Mouse (Mus musculus) mouse embryonic stem cell (cell line): Measurements from ENCODE around the gene Dnajc16.
"Not testable (repeated sequence)": the region's sequence is repeated elsewhere in the genome, so short reads cannot be mapped to it uniquely, and the experiment has no call there.

ENCODE experiments used
- in situ Hi-C, 2 experiments: fragments of 300-500 bp; cut with MboI; formaldehyde crosslinking; loops; 1 replicate in 1 of 2; 3 replicates in 1 of 2; pipeline ENCODE4 v1.14.3; 2019 to 2020; ENCODE audit warnings: low sequenced_read_pairs in 2 of 2, low pct_unique_long_range_greater_than_20kb in 1 of 2, mixed read lengths in 1 of 2; ENCODE audit not compliant: unreplicated experiment in 1 of 2

Dnajc16 gene

GRCm38 (mm10) chr4:141805886-141806285 is 15.2 kb upstream of the Dnajc16 start:
- in situ Hi-C loops, result no loop called here

GRCm38 (mm10) chr4:141804105-141804504 is 13.4 kb upstream of the Dnajc16 start:
- in situ Hi-C loops, result no loop called here

- in situ Hi-C loops, result no loop called here
Measured at GRCm38 (mm10) chr4:141797545-141797944, 6.8 kb upstream of the Dnajc16 start.

GRCm38 (mm10) chr4:141796954-141797353 is 6.2 kb upstream of the Dnajc16 start:
- in situ Hi-C loops, result no loop called here

- in situ Hi-C loops, result no loop called here
Measured at GRCm38 (mm10) chr4:141796356-141796755, 5.6 kb upstream of the Dnajc16 start.

DNA sequence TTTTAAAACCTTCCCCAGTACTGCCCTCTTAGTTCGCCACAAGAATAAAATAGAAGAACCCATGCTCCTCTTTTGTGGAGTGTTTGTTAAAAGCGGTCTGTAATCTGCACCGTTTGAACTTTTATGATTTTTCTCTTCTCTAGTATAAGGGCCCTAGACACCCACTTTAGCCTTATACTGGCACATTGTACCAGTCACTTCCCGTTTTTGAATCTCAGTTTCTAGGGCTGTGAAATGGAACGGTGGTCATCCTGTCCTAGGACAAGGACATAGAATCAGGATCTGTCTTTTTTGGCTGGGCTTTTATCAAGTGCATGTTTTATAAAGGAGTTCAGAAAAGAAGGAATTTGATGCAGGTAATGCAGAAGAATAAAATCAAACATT is 3.4 kb upstream of the Dnajc16 start:
- in situ Hi-C loops, result no loop called here

DNA sequence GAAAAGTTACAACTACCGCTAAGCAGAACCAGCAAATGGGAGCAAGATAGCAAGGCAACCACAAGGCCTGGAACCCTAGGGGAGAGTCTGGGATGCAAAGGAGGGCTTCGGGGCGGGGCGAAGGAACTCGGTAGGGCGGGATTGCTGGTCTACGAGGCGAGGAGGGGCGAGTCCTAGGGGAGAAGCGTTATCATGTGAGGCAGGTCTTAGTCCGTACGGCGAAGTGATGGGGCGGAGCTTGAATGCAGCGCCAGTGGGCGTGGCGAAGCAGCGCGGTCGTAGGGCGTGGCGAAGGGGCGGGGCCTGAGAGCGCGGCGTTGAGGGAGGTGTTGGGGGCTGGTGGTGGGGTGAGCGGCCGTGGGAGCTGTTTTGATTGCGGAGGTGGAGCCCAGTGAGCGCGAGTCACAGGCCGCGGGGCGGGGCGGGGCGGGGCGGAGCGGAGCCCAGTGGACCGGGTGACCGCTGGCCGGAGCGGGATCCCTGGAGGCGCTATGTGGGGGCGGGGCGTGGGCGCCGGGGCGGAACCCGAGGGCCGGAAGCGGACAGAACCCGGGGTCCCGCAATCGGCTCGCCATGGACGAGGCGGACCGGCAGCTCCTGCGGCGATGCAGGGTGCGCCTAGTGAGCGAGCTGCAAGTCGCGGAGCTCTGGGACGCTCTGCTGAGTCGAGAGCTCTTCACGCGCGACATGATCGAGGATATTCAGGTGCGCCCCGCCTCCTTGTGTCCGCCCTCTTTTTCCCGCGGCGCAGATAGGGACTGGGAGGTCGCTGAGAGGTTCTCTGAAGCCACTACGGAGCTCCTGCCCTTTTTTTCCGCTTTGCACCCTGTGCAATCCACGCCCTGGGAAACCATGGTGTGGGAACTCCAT is 2.8 kb upstream of the Dnajc16 start, which contains the start of gene Casp9:
TSS of gene Casp9 (plus strand) at position 331 of the 870 bp plus-strand sequence.
- in situ Hi-C loops, result no loop called here

DNA sequence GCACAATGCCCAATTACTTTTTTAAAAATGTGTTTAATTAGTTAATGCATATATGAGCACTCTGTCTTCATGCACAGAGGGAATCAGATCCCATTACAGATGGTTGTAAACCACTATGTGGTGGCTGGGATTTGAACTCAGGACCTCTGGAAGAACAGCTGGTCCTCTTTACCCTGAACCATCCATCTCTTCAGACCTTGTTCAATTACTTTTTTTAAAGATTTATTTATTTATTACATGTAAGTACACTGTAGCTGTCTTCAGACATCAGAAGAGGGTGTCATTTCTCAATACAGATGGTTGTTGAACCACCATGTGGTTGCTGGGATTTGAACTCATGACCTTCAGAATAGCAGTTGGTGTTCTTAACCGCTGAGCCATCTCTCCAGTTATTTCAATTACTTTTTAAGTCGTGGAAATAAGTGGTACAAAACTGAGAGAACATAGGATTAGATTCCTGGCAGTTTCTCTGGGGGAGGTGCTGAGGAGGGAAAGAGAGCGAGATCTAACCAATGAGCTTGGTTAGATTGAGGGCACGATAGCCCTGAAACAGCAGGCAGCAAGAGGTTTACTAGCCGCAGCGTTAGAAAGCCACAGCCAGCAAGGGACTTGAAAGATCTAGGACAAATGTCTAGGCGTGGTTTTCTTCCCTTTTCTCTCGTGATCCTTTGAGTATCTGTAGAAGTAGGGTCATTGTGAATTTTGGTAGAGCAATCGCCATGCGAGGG is 2.0 kb upstream of the Dnajc16 start:
- in situ Hi-C loops, result no loop called here

GRCm38 (mm10) chr4:141791951-141792350 is 1.2 kb upstream of the Dnajc16 start:
- in situ Hi-C loops, result no loop called here

DNA sequence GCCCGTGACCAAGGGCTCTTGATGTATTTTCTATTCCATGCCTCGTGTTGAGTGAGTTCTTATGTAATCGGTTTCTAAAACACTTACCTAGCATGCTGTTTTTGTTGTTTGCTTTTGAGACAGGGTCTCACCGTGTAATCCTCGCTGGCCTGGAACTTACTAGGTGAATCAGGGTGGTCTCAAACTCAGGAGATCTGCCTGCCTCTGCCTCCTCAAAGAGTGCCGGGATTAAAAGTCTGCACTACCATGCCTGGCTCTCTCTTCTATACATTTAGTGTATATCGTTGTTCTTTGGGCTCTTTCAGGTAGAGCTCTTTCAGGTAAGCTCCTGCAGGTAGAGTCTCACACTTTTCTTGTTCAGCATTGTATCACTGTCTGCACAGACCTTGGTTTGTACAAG is 755 bp upstream of the Dnajc16 start:
- in situ Hi-C loops, result no loop called here

- in situ Hi-C loops, result no loop called here
Measured at GRCm38 (mm10) chr4:141789564-141790218, 1.0 kb downstream of the Dnajc16 start.

DNA sequence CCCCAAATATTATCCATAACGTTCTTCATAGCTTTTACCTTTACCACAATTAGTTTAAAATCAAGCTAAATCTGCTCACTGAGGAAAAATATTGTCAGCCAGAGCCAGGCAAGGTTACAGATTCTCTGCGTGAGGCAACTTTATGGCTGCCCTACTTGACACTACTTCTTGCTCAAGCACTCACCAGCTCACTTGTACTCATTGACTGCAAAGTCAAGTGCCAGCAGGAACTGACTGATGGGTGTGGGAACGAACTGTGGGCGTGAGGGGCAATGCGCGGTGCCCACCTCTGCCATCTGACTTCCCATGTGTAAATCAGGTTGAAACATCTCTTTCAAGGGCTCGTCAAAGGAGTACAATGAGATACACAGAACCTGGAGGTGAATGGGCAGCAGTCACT is 3.3 kb downstream of the Dnajc16 start:
- in situ Hi-C loops, result no loop called here

DNA sequence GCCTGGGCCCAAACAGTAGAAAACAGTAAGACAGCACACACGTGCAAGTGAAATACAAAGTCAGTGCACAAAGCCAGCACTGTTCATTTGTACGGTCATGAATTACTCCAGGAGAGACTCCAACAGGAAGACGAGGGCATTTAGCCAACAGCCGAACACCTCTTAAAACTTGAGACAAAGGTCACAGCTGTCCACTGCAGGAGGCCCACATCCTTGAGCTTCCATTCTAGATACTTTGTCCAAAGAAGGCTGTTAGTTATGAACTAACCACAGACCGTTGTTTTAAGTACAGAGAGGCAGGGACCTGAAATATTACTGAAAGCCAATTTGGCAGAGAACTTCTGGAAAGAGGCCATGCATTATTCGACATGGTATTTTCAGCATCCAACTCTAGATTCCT is 3.7 kb downstream of the Dnajc16 start:
- in situ Hi-C loops, result no loop called here

DNA sequence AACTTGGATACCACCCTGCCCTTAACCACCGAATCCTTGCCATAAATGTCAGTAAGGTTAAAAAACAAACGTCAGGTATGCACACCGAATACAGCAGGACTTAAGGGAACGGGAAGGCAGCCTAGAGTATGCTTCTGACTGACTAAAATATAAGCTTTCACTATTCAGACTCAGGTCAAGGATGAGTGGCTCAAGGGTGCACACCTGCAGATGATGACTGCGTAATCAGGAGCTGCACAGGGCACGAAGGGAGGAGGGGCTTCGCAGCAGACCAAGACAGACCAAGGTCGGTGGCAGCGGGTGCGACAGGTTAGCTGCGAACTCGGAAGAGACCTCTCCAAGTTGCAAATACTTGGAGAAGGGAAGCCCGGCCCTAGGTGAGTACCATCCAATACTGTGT is 4.6 kb downstream of the Dnajc16 start:
- in situ Hi-C loops, result no loop called here

- in situ Hi-C loops, result no loop called here
Measured at GRCm38 (mm10) chr4:141784835-141785234, 5.9 kb downstream of the Dnajc16 start.

DNA sequence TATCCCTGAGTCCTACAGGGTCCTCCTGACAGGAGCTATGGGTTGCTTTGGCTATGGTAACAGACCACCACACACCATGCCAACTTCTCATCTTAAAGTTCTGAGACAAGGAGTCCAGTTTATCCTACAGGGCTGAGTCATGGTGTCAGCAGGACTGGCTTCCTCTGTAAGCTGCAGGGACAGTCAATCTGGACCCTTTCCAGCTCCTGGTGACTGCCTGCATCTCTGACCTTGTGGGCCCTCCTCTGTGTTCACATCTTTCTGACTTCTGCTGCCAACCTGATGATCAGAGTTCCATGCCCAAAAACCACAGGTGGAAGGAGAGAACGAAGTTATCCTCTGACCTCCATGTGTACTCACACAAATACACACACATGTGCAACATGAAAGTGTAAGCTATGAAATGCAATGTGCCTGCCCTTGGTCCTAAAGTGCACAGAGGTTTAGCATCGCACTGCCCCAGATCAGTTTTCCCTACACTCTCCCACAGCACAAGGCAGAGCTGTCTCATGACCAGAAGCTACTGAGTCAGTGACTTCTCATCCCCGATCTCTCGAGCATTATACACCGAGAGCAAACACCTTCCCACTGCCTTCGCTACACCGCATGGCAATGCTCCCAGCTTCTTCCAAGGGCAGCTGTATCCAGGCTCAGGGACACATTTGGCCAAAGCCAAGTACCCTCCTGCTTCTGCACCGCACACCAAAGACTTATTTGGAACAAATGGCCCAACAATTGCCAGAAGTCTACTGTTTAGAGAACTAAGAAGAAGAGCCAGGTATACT is 9.3 kb downstream of the Dnajc16 start:
- in situ Hi-C loops, result no loop called here

- in situ Hi-C loops, result no loop called here
Measured at GRCm38 (mm10) chr4:141779828-141780227, 10.9 kb downstream of the Dnajc16 start.

- in situ Hi-C loops, result not testable (repeated sequence)
Measured at GRCm38 (mm10) chr4:141773019-141773418, 17.7 kb downstream of the Dnajc16 start.

DNA sequence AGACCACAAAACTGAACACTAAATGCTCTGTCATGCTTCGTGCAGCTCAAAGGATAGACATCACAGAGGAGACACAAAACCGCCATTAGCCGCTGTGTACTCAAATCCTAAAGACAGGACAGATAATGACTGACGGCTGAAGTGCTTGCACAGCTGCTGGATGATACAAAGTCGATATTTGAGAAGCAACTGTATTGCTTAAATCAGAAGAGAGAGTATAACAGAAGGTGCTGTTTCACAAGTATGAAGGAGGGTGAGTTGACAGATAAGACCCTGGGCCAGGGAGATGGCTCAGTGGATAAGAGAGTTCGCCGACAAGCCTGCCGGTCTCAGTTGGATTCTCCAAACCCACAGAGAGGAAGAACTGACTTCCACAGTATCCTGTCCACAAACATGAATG is 18.9 kb downstream of the Dnajc16 start:
- in situ Hi-C loops, result no loop called here
